Mouse (Mus musculus) lung, embryonic 14.5 days (tissue): ENCODE measurements around the gene Klrb1c. TPM values are rescaled to one million over a fixed set of nuclear protein-coding genes. Genes with fewer than 3 reads are reported as not detected.
"Not testable (repeated sequence)": the region's sequence is repeated elsewhere in the genome, so short reads cannot be mapped to it uniquely, and the experiment has no call there.

Experiments used
- ATAC-seq: fragments of 200-750 bp; cut with Nextera tagmentation; 2 replicates; pipeline ENCODE4 v1.8.0; 2017; ENCODE audit warnings: mild to moderate bottlenecking, moderate TSS enrichment, moderate library complexity; ENCODE audit not compliant: insufficient read depth
- DNase-seq: peaks from one replicate; pipeline ENCODE4 v3.0.0-alpha.2; 2015
- H3K27ac ChIP-seq: fragments of 300-500 bp; sonication (generic); 2 replicates; pipeline ENCODE4 v1.5.1; 2014; ENCODE audit warnings: low read depth, mild to moderate bottlenecking, moderate library complexity
- H3K27me3 ChIP-seq: fragments of 300-500 bp; sonication (generic); 2 replicates; pipeline ENCODE4 v1.6.1; 2014; ENCODE audit warnings: low read length, control low read depth; ENCODE audit not compliant: insufficient read depth
- H3K36me3 ChIP-seq: fragments of 300-500 bp; sonication (generic); 2 replicates; pipeline ENCODE4 v1.6.1; 2014; ENCODE audit warnings: control low read depth; ENCODE audit not compliant: insufficient read depth
- H3K4me1 ChIP-seq: fragments of 300-500 bp; sonication (generic); 2 replicates; pipeline ENCODE4 v1.6.1; 2014; ENCODE audit warnings: antibody characterized with exemption, control low read depth; ENCODE audit not compliant: insufficient read depth
- H3K4me2 ChIP-seq: fragments of 300-500 bp; sonication (generic); 2 replicates; pipeline ENCODE4 v1.6.1; 2014; ENCODE audit warnings: mild to moderate bottlenecking
- H3K4me3 ChIP-seq: fragments of 300-500 bp; sonication (generic); 2 replicates; pipeline ENCODE4 v1.5.1; 2014; ENCODE audit warnings: low read depth, low read length
- H3K9ac ChIP-seq: fragments of 300-500 bp; sonication (generic); 2 replicates; pipeline ENCODE4 v1.6.1; 2014
- H3K9me3 ChIP-seq: fragments of 300-500 bp; sonication (generic); 2 replicates; pipeline ENCODE4 v1.6.1; 2016; ENCODE audit warnings: low read depth, low read length, control low read depth
- CTCF ChIP-seq: IDR thresholded peaks from 2 replicates; pipeline ENCODE4 v1.5.1; 2016; ENCODE audit warnings: antibody characterized with exemption, low read depth
- WGBS: fragments of 180-500 bp; shearing (Covaris S2); extraction: QIAGEN DNeasy Blood & Tissue Kit; methylation state at CpG from one replicate; pipeline ENCODE4 v1.1.7; 2014; 5-methylcytosine and 5-hydroxymethylcytosine counted together
- polyA plus RNA-seq: library from polyadenylated mRNA; unstranded; fragments of >200 nt; fragmentation: Nextera tagmentation; extraction: Ambion mirVana; gene quantifications from 2 replicates; pipeline ENCODE4 v1.2.1, GENCODE M21; 2014

Klrb1c gene
- polyA plus RNA-seq, 1 experiment from 2014 or later, result 0.26 TPM

GRCm38 (mm10) chr6:128826781-128827180 is 37.8 kb upstream of the Klrb1c start:
- no peak for TF ChIP-seq CTCF
- Histone ChIP-seq H3K27ac (no peak overlapping the region), H3K4me1 (no peaks in the 10 kb centered on the region), H3K36me3 (no peaks in the 10 kb centered on the region), H3K9ac (no peak overlapping the region), H3K4me3 (no peak overlapping the region), H3K27me3 (no peaks in the 10 kb centered on the region), H3K4me2 (no peak overlapping the region), H3K9me3 (no peaks in the 10 kb centered on the region)
- ATAC-seq, result no peak
- DNase-seq, result no peak
- whole genome bisulfite sequencing, result 79% methylated on average over 3 of the region's 3 CpGs

GRCm38 (mm10) chr6:128826132-128826531 is 37.1 kb upstream of the Klrb1c start, which contains the start of the genes Gm44511 and Klrb1b:
Gene Gm44511, minus strand, starts transcription at chr6:128826315.
Gene Klrb1b, minus strand, starts transcription at chr6:128826331.
- ATAC-seq (no peak), DNase-seq (no peak)
- no peaks in the 10 kb centered on the region for H3K36me3 ChIP-seq
- H3K9me3 ChIP-seq, result no peaks in the 10 kb centered on the region
- no peak within 1 kb of the TSS for H3K4me3 ChIP-seq
- H3K4me1 ChIP-seq, result no peaks in the 10 kb centered on the region
- no peak within 1 kb of the TSS for H3K27ac ChIP-seq
- H3K9ac ChIP-seq, result no peak within 1 kb of the TSS
- H3K4me2 ChIP-seq, result no peak within 1 kb of the TSS
- WGBS, result 85% methylated on average over 6 of the region's 6 CpGs
- H3K27me3 ChIP-seq, result no peaks in the 10 kb centered on the region
- TF ChIP-seq CTCF, result no peak

GRCm38 (mm10) chr6:128818083-128818802 is 29.2 kb upstream of the Klrb1c start:
- Histone ChIP-seq H3K27ac (no peak overlapping the region), H3K4me1 (no peaks in the 10 kb centered on the region), H3K4me3 (no peak overlapping the region), H3K9me3 (no peaks in the 10 kb centered on the region), H3K36me3 (no peaks in the 10 kb centered on the region), H3K27me3 (no peaks in the 10 kb centered on the region), H3K9ac (no peak overlapping the region), H3K4me2 (no peak overlapping the region)
- no peak for TF ChIP-seq CTCF
- DNase-seq, result no peak
- 71% methylated on average over 4 of the region's 4 CpGs for WGBS
- ATAC-seq, result no peak

GRCm38 (mm10) chr6:128808532-128808931 is 19.5 kb upstream of the Klrb1c start:
- peak; percentile 68 for DNase-seq

GRCm38 (mm10) chr6:128807021-128807420 is 18.0 kb upstream of the Klrb1c start:
- no peak overlapping the region for H3K4me2 ChIP-seq
- ATAC-seq (no peak), DNase-seq (no peak)
- no peak overlapping the region for H3K4me3 ChIP-seq
- no peaks in the 10 kb centered on the region for H3K27me3 ChIP-seq
- no peaks in the 10 kb centered on the region for H3K4me1 ChIP-seq
- no peaks in the 10 kb centered on the region for H3K36me3 ChIP-seq
- TF ChIP-seq CTCF, result peak; percentile 31
- no peaks in the 10 kb centered on the region for H3K9me3 ChIP-seq
- 67% methylated on average over 3 of the region's 3 CpGs for WGBS
- H3K9ac ChIP-seq, result no peak overlapping the region
- H3K27ac ChIP-seq, result no peak overlapping the region

More at GRCm38 (mm10) chr6:128808532-128808931, 19.5 kb upstream of the Klrb1c start:
- Histone ChIP-seq H3K4me2 (no peak overlapping the region), H3K4me3 (no peak overlapping the region), H3K27ac (no peak overlapping the region), H3K4me1 (no peaks in the 10 kb centered on the region), H3K27me3 (no peaks in the 10 kb centered on the region), H3K9me3 (no peaks in the 10 kb centered on the region), H3K36me3 (no peaks in the 10 kb centered on the region), H3K9ac (no peak overlapping the region)
- peak; percentile 64 for TF ChIP-seq CTCF
- WGBS, result 86% methylated on average over 5 of the region's 5 CpGs
- no peak for ATAC-seq

GRCm38 (mm10) chr6:128804823-128805640 is 16.0 kb upstream of the Klrb1c start:
- not testable (repeated sequence) for H3K9me3 ChIP-seq, ATAC-seq, H3K4me2 ChIP-seq, H3K4me3 ChIP-seq, H3K27me3 ChIP-seq, H3K27ac ChIP-seq, H3K9ac ChIP-seq, H3K4me1 ChIP-seq, H3K36me3 ChIP-seq
- peak; percentile 72 for TF ChIP-seq CTCF
- 48% methylated on average over 7 of the region's 7 CpGs for WGBS
- peak; percentile 85 for DNase-seq
